In the genomic region with DNA sequence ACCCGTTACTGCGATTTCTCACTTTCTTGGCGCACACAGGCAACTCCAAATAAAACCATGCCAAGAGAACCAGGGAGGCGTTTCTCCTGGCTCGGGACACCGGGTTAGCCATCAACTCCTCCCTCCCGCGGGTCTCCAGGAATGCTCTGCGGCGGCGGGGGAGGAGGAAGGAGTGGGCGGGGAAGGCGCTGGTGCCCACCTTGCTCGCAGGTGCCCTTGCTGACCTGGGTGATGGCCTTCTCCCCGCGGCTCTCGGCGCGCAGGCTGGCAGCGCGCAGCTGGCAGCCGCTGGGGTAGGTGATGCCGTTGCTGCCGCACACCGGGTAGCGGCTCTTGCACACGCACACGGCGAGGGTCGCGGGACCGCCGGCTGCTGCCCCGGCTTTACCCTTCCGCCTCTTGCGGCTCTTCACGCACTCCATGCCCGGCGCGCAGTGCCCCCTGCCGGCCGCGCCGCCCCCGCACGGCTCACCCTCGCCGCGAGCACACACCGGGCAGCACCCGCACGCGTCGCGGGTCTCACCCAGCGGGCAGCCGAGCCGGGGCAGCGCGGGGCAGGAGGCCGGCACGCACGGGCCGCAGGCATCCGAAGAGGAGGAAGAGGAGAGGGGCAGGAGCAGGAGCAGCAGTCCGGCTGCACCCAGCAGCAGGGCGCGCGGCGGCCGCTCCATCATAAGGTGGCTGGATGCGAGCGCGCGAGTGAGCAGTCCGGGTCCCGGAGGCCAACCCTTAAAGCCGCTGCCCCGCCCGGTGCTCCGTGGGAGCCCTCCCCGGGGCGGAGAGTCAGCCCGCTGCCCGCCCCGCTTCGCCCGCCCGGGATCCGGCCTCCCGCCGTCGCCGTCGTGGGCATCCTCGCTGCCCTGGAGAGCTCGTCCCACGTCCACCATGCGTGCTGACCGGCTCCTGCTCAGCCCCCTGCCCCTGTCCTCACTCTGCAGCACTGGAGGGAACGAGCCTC, we compare ENCODE assay signal across 1 mouse cellular context.
A peak's percentile ranks its signal among the peaks of the same experiment; 100 is the strongest.
TF ChIP-seq lines count a peak whose summit lies in the region.

A gene (minus strand): TSS at position 701 of the 958 bp plus-strand sequence.

TF ChIP-seq in myocyte, 11 proteins besides CTCF, POLR2A, EP300 and RAD21 (continued from another document):
- no peak for TF ChIP-seq SRF (IDR thresholded peaks at IDR 0.05; ENCODE audit: control insufficient read depth, insufficient read length, low read depth)
- peak in 2 of 3 experiments; percentile 1 to 23 for TF ChIP-seq MYOG (IDR thresholded peaks at IDR 0.05; ENCODE audit: control insufficient read depth in 1 of 3, insufficient read depth in 1 of 3, insufficient read length in 2 of 3, low read depth in 2 of 3)
- TF ChIP-seq E2F4 (IDR thresholded peaks at IDR 0.05; ENCODE audit: insufficient read depth) = no peak
- TF ChIP-seq MAX (IDR thresholded peaks at IDR 0.05; ENCODE audit: low read depth) = no peak
- TF ChIP-seq TCF3 (IDR thresholded peaks at IDR 0.05; ENCODE audit: insufficient read length, low read depth) = no peak
TF ChIP-seq in myocyte: peak in this region for 3.
